Mouse (Mus musculus) adrenal gland, adult 2 months (tissue): ENCODE measurements around the gene Ints2. TPM values are rescaled to one million over a fixed set of nuclear protein-coding genes. Genes with fewer than 3 reads are reported as not detected.
"Not testable (repeated sequence)": the region's sequence is repeated elsewhere in the genome, so short reads cannot be mapped to it uniquely, and the experiment has no call there.

Experiments used
- DNase-seq: peaks from one replicate; pipeline ENCODE4 v3.0.0; 2021
- long read RNA-seq: library from polyadenylated mRNA; stranded (forward); transcript quantifications from one replicate; pipeline ENCODE4 v2.0.0, GENCODE M21; 2021
- polyA plus RNA-seq: library from polyadenylated mRNA; depleted of rRNA; stranded (reverse); fragments of >200 nt; gene quantifications from 2 replicates; pipeline ENCODE4 v1.2.3, GENCODE M21; 2012; rRNA removed
- total RNA-seq, 2 experiments: library from RNA; stranded (reverse); gene quantifications; 2 replicates each; pipeline ENCODE4 v1.2.3; 2021

Ints2 gene
- total RNA-seq = 10 to 100 TPM; 21.8 to 22.7 TPM
- 5.0 and 5.1 TPM in 2 replicates for polyA plus RNA-seq
- long read RNA-seq, full-length matches to known transcripts = 5 of 6 reads
- long read RNA-seq, partial matches to known transcripts = 0 of 6 reads
- long read RNA-seq, other reads (novel, unspliced or antisense) = 1 of 6 reads

DNA sequence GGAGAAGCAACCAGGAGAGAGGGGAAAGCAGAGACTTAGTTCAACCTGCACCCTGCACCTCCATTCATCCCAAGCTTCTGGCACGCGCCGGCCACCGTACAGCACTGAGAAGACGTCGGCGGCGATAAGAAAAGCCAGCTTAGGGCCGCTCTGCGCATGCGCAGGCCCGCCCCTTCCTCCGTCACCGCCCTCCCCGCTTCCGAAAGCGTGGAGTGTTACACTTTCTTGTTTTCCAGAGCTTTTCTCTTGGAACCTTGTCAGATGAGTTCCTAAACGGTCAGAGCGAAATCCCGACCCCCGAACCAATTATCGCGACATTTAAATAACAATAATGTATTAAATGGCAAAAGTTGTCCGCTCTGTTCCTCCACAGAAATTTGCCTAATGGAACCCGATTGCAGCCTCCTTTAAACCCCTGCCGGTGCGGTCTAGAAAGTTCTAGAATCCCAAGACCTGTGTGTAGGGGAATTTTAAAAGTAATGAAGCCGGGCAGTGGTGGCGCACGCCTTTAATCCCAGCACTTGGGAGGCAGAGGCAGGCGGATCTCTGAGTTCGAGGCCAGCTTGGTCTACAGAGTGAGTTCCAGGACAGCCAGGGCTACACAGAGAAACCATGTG, at the start of gene Ints2:
TSS of gene Ints2 (minus strand) at position 116 of the 617 bp plus-strand sequence.
- DNase-seq = peak; percentile 96

DNA sequence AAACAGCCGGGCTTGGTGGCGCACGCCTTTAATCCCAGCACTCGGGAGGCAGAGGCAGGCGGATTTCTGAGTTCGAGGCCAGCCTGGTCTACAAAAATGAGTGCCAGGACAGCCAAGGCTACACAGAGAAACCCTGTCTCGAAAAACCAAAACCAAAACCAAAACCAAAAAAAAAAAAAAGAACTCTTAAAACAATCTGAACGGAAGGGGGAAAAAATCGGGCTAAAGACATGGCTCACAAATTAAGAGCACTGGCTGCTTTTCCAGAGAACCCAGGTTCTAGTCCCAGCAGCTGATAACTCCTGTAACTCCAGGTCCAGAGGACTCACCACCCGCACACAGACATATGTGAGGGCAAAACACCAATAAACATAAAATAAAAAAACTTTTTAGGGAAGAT, 34.8 kb upstream of the Ints2 start:
- not testable (repeated sequence) for DNase-seq

DNA sequence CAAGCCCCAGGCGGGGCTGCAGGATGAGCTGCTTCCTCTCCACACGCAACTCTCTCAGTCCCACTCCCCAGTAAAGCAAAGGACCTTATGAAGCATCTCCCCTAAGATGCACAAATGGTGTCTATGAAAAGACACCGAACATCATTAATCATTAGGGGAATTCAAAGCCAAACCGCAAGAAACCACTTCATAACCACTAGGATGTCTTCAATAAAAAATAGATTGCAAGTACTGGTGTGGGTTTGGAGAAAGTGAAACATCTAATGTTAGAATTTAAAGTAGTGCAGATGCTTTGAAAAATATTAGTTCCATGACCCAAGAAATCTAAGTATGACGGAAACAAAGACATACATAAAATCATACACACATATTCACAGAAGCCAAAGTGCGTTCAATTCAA, 34.3 kb upstream of the Ints2 start:
- no peak for DNase-seq

DNA sequence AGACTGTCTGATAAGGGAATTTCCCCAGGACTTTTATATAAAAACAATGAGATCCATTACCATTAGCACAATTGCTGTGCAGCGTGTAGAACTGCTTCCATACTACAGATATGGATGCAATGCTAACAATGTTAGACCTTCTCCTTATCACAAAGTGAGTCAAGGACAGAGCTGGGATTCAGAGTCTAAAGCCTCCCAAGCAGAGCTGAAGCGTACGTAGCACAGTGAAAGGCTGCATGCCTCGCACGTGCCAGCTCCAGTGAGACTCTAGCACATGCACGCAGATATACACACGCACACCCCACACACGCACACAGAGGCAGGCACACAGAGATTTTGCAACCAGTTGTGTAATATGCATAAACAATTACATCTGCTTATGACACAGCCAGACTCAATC, 28.4 kb upstream of the Ints2 start:
- DNase-seq = peak; percentile 42

DNA sequence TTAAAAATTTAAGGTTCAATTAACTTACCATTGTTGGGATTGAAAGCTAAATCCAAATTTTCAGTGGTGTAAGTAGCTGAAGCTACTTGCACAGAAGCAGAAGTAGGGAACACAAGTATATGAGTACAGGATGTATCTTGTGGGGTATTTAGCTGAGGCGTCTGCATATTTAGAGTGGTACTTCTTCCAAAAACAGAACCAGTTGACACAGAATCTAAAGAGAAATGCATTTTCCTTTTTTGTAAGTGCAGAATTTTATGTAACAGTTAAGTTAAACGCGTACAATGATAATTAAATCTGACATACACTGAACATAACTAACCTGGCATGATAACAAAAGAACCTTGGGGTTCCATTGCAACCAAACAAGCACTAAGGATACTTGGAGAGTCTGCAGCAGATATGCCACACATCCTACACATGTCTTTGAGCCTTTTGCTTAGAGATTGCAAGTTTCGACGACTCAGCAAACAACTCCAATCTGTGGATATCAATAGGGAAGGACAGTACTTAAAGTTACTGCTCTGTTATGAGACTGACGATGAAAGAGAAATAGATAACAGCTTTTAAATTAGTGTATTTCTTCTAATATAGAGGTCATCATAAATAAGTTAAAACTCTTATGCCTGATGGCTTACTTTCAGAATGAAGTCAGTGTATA, 21.2 kb upstream of the Ints2 start:
- no peak for DNase-seq

DNA sequence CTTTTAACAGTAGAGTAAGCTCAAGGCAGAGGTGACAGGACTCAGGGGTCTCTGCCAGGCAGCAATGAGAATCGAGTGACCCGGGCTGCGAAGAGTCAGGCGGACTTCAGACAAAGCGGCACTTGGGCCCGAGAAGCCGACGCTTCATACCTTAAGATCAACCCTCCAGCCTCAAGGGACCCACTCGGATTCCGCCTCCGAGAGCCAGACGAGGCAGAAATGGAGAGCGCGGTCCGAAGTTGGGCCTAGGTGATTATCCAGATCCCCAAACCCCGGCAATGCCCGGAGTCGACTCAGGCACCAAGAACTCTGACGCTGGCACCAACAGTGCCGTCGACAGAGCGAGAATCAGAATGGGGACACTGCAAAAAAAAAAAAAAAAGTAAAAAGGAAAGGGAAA, 321 bp downstream of the Ints2 start:
- no peak for DNase-seq

DNA sequence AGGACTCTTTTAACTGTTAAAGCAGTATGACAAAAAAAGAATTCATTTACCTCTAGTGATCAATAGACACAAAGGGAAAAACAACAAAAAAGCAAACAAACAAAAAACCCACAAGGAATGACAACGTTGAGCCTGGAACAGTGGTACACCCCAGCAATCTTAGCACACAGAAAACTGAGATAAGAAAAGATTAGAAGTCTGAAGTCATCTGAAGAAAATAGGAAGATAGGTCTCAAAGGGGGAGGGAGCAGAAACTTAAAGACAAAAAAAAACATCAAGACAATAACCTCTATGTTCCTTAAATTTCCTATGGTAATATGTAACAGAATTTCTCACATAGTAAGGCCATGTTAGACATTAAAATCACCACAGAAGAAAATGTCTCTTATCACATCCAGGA, 4.0 kb downstream of the Ints2 start:
- no peak for DNase-seq

DNA sequence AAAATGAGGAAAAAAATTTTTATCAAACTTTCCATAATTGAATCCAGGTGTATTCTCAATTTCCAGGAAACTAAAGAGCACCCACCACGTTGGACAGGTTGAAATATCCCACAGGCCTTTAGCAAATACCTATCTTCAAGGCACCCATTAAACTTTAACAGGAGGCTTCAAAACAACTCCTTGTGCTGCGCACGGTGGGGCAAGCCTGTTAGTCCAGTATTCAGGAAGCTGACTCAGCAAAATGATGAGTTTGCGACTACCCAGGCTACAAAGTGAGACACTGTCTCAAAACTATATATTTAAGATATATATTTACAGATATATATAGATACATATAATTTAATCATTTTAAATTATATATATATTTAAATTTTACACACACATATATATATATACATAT, 24.9 kb downstream of the Ints2 start:
- DNase-seq = no peak

DNA sequence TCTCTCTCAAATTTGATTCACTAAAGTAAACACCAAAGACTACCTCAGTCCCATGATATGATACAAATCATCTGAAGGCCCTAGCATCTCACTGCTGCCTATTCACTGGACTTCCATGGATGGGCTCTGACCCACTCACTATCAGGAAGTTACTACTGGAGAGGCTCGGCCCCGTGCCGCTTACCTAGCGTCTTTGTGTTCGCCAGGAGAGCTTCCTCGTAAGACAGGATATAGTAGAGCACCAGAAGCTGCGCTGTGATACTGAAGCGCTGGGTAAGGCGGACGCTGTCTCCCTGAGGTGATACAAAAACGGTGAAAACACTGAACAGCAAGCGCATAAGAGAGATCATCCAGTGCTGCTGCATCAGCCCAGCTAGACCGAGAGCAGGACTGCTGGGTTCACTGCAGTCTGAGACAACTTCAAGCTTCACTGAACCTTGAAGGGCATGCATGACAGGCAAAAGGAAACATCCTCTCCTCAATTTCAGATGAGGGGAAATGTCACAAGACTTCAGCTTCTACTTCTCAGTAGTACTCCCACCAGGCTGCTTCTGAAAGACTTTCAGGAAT, 25.5 kb downstream of the Ints2 start:
- no peak for DNase-seq

DNA sequence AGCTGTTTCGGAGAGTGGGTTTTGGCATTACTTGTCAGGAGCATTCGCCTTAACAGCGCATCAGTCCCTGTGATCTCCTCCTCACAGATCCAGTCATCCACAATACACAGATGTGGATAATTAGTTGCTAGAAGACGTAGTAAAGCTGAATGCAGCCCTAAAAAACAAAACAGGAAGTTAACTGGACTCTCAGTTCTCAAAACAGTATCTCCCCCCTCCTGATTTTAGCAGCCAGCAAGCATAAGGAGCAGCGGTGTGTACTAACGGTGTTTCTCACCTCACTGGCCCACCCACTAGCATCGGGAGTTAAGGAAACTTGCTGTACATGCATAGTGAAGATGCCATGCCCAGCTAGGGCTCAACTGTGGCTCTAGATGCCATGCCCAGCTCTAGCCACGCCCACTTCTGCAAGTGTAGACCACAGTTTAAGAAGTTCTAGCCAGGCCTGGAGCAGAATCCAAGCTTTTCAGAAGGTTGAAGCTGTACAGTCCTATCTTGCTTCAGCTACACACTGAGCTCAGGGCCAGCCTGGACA, 30.7 kb downstream of the Ints2 start:
- DNase-seq = no peak

DNA sequence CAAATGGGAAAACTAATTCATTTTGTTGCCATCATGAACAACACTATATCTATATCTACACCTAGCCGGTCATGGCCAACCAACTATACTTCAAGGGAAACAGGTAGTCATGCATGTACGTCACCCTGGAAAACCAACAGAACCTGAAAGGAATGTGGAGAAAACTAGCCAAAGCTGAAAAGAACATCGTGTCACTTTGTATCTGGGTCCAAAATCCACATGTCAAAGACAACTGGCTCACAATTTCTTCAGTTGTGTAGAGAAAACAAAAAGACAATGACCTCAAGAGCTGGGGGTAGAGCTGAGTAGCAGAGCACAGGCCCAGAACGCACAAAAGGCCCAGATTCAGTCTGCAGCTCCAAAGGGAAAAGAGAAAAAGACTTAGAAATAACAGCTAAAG, 31.6 kb downstream of the Ints2 start:
- DNase-seq = no peak

DNA sequence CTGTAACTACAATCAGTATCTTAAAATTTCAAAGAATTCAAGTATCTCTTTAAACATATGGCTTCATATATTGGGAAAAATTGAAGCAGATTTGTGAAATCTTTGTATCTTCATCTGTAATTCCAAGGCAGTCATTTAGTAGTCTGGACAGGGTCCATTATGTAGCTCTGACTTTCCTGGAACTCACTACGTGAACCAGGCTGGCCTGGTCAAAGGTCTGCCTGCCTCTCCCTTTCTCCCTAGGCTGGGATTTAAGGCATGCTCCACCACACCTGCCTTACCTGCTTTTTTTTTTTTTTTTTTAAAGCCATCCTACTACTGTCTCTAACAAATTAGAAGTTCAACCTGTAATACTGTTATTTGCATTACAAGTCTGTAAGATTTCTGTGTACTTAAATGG, 45.6 kb downstream of the Ints2 start:
- no peak for DNase-seq

DNA sequence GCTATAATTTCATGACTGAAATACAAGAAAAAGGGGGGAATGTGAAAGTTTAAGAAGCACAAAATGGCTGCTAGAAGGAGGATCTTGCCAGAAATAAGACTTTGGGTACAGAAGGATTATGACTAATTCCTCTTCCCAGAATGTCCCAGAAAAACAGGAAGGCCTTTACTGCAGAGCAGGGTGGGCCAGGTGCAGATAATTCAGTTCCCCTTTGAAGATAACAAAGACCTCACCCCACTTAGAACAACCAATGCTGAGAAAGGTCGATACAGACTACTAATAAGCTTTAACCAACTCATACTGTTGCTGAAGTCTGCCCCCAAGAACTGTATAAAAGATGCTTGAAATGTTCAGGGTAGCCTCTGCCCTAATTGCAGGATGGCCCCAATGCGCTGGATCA, 48.3 kb downstream of the Ints2 start:
- no peak for DNase-seq

DNA sequence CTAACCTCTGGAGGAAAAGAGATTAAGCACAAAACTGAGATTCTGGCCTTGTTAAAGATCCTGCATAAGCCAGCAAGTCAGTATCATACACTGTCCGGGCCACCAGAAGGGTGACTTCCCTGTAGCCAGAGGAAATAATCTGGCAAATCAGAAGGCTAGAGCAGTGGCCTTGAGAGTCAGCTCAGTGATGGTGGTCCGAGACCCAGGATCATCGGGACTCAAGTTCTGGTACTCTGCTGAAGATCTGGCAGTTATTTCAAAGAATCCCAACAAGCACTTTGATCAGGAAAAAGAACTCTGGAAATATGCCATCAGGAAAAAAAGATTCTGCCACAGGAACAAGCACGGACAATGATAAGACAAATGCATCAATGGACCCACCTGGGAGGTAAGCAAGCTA, 51.5 kb downstream of the Ints2 start:
- DNase-seq = no peak

DNA sequence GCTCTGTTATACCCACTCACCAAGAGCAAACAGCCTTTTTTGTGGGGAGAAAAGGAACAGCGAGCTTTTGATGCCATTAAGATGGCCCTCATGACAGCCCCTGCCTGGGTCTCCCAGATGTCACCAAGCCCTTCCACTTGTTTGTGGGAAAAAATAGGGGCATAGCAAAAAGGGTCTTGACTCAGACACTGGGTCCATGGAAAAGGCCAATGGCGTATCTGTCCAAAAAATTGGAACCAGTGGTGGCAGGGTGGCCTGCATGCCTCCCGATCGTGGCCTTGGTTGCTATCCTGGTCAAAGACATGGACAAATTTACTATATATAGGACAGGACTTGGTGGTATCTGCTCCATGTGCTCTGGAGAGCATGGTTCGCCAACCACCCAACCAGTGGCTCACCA, 52.3 kb downstream of the Ints2 start:
- DNase-seq = no peak

DNA sequence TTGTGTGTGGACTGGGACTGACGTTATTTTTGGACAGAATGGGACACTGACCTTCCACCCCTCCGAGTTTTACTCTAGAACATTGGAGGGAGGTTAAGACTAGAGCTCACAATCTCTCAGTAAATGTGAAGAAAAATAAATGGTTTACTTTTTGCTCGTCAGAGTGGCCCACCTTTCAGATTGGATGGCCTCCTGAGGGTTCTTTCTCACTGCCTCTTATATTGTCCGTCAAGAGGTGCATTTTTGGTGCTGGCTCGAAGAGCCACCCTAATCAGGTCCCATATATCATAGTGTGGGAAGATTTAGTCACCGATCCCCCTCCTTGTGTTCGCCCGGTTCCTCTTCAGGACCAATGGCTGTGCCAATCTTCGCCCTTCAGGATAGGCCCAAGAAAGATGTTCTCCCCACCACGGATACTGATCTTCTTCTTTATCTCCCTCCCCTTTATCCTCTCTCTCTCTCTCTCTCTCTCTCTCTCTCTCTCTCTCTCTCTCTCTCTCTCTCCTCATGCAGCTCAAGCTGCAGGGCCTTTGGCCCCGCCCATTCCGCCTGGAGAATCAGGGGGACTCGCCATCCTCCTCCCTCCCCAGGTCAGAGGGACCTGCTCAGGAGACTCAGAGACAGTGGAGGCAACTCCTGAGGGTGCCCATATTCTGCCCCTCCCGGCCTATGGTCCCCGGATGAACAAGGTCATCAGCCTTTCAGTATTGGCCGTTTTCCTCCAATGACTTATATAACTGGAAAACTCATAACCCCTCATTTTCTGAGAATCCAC, 55.3 kb downstream of the Ints2 start:
- DNase-seq = peak; percentile 35

DNA sequence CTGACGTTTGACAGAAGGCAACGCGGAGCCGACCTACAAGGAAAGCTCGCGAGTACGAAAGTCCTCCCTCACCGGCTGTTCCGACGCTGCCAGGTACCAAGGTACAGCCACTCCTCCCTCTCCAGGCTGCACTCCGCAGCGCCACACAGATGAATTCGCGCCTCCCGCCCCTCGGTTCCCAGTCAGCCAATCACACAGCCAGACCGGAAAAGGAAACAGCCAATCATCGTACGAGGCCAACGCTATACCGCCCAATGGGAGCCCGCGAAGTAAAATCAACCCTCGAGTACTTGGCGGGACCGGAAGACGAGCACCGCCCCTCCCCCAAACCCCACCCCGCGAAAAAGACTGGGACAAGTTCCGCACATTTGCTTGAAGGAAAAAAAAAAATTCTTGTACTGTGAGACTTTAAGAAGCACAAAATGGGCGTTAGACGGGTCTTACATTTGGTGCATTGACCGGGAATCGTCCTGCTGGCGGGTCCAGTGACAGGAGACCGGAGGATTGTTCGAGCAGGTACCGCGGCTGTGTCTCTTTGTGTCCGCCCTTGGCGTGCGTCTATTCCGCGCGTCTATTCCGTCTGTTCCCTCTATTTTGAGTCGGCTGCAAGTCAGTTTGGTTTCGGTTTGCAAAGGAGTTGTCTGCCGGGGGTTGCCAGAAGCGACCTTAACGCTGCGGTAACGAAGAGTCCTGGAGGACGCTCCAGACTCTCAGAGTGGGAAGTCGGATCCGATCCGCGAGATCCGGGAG, 56.2 kb downstream of the Ints2 start, which contains the start of gene Brip1:
TSS of gene Brip1 (minus strand) at position 157 of the 750 bp plus-strand sequence.
- peak; percentile 93 for DNase-seq

DNA sequence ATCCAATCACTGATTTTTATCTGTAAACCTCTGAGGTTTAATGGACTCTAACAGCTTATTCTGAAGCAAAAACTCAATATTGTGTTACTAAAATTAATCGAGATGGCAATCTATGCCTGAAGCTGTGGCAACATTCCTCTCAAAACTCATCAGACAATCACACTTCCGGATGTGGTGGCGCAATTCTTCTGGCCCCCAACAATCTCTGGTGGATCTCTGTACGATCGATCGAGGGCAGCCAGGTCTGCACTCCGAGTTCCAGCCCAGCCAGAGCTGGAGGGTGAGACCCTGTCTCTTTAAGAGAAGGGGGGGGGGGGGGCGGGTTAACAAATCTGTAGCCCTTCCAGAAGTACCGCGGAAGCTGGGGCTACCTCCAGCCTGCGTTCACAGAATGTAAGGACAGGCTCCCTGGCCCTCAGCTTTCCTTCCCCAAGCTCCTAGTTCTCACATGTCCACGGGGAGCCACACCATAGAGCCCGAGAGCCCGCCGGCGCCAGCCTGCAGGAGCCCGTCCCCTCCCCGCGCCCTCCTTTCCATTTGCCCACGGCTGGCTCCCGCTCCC, 56.8 kb downstream of the Ints2 start:
- no peak for DNase-seq

DNA sequence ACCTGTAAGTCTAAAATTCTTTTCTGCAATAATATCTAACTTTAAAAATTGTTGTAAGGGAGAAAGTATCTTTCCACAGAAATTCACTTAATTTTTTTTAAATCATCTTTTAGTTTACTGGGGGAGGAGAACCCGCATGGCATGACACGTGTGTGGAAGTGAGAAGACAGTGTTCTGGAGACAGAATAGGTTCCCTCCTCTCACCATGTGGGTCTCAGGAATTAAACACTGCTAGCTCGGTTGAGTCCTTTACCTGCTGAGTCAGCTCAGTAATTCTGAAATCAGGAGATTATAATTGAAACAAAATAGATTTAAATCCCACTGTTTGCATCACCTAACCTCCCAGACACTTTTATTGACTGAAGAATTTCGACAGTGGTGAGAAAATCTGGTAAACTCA, 57.6 kb downstream of the Ints2 start:
- no peak for DNase-seq

DNA sequence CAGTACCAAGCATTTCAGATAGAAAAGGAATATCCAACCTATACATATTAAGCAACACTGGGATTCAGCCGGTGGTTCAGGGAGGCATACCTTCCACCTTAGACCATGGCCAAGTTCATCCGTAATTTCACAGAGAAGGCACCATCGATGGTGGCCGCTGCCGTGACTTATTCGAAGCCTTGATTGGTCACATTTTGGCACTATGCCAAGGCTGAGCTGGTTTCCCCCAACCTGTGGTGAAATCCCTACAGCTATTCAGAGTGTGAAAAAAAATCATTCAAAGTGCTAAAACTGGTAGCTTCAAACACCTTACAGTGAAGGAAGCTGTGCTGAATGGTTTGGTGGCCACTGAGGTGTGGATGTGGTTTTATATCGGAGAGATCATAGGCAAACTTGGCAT, 72.2 kb downstream of the Ints2 start:
- DNase-seq = peak; percentile 36

DNA sequence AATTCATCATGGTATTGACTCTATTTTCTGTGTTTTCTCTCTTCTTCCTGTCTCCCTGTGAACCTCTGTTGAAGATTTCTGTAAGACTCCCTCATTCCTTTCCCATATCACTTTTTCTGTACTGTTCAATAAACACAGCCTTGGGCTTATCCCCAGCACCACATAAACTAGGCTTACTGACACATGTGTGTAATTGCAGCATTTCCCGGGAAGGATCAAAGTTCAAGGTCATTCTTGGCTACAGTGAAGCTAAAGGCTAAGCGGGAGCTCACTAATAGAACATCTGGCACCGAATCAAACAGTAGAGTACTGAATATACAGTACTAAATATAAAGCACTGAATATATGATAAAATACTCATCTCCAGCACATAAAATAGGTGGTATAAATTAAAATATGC, 81.5 kb downstream of the Ints2 start:
- DNase-seq = peak; percentile 44
